Mouse (Mus musculus) kidney, adult 2 months (tissue): Measurements from ENCODE around the gene Ubtd2.

Experiments
- CTCF ChIP-seq: fragments of 200-500 bp; conservative IDR thresholded peaks from 2 replicates; pipeline ENCODE4 v1.5.1; 2011; ENCODE audit warnings: low read depth, mild to moderate bottlenecking, control low read depth, low read length, moderate library complexity, mixed read lengths; ENCODE audit not compliant: insufficient read depth, insufficient read length
- POLR2A ChIP-seq: fragments of 200-500 bp; IDR thresholded peaks from one replicate; pipeline ENCODE4 v1.6.1; 2011; ENCODE audit warnings: low read depth, low read length, control low read depth

- no peak for TF ChIP-seq POLR2A
- TF ChIP-seq CTCF = no peak
Observed at GRCm38 (mm10) chr11:32566184-32566583, 111.0 kb downstream of the Ubtd2 start.
